Mouse (Mus musculus) right cerebral cortex, postnatal 25 days (tissue): Measurements from ENCODE around the gene Prlr.

Experiments
- DNase-seq: peaks from one replicate; pipeline ENCODE4 v3.0.0; 2022

Gene Prlr

GRCm38 (mm10) chr15:10236812-10237211, 59.8 kb downstream of the Prlr start:
- no peak for DNase-seq

DNA sequence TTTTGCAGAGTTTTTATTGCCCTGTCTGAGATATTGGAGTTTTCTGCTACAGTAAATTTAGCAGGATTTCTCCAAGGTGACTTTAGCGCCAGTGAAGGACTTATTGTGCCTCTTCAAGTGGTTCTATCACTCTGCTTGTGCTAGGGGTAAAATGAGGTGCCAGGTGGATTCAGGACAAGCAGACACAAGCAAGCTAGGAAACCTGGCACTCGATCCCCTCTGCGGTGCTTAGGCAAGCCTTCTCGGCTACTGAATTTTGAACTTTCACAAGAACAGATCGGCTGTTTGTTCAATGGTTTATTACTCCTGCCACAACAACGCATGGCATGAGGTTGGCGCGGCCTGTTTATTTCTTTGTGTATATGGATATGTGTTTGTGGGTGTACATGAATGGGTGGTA, 61.4 kb downstream of the Prlr start:
- no peak for DNase-seq

DNA sequence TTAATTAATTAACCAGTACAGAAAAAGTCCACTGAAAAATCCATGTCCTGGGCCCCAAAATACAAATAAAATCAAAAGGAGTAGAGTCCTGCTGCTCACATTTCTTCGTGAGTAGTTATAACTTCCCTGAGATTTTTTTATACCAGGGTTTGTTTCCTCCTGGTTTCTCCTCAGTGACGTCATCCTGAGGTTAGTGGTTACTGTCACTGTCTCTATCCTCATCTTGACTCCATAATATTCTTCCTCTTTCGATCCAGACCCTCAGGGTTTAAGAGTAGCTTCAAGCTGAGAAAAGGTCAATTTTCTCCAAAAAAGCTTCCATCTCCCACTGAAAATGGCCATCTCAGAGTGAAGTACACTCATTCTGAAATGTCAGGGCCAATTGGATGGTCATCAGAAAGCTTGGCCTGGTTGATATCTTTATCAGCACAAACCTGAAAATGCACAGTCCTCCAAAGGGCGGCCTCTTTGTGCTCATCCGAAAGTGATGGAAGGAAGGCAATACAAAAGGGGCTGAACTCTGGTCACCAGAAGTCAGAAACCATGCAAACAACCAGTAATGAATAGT, 63.3 kb downstream of the Prlr start:
- no peak for DNase-seq

GRCm38 (mm10) chr15:10242250-10242649, 65.2 kb downstream of the Prlr start:
- DNase-seq, result no peak

GRCm38 (mm10) chr15:10249285-10249684, 72.2 kb downstream of the Prlr start:
- no peak for DNase-seq

- no peak for DNase-seq
Observed at GRCm38 (mm10) chr15:10250784-10251183, 73.7 kb downstream of the Prlr start.

- no peak for DNase-seq
Observed at GRCm38 (mm10) chr15:10252526-10252925, 75.5 kb downstream of the Prlr start.

DNA sequence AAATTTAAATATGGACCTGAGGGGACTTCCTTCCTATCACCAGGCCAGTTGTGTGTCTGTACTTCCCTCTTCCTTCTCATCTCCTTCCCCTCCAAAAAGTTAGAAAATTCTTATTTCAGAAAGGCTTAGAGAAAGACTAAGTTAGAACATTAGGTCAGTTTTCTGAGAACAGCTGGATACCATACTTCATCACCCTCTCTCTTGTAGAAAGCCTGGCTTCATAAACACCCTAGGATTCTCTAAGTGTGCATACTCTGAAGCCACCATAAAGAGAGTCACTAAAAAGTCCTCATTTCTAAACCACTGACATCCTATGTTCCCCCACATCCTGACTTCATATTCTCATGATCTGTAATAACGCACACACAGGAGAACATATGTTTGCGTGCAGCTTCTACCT, 85.2 kb downstream of the Prlr start:
- no peak for DNase-seq

DNA sequence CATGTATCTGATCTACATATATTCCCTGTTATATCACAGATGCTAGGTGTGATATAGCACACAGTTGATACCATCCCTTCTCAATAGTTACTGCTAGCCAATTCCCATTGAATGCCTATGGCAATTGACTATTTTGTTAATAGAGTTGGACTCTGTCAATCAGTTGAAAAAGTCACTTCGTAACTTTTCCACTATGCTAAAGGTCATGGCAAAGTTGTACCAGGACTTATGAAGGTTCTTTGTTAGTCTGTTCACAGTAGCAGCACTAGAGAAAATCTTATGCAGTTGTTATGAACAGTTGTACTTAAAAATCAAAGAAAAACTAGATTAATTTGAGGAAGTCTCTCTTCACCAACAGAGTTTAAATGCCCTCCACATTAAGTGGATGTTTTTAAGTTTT, 85.6 kb downstream of the Prlr start:
- no peak for DNase-seq

GRCm38 (mm10) chr15:10263420-10263819, 86.4 kb downstream of the Prlr start:
- DNase-seq, result no peak

GRCm38 (mm10) chr15:10264885-10265284, 87.8 kb downstream of the Prlr start:
- DNase-seq, result no peak

- DNase-seq, result no peak
Observed at GRCm38 (mm10) chr15:10267251-10267650, 90.2 kb downstream of the Prlr start.

DNA sequence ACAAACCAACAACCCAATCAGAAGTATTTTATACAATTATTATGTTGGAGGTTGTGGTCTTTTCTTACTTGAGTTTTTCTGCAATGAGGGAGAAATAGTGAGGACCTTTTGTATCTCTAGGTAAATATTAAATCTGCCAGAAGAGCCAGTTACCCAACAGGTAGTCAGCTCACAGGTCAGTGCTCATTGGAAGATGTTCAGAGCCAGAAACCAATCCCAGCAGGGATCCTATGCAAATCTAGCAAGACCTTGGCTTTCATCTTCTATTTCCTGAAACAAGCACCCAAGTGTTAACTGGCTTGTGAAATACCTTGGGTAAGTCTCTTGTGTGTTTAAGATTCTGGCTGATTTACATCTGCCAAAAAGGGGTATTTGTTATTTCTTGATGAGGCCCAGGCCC, 99.3 kb downstream of the Prlr start:
- DNase-seq, result no peak

- DNase-seq, result no peak
Observed at GRCm38 (mm10) chr15:10277461-10277860, 100.4 kb downstream of the Prlr start.

- DNase-seq, result no peak
Observed at GRCm38 (mm10) chr15:10281546-10281945, 104.5 kb downstream of the Prlr start.

- DNase-seq, result no peak
Observed at GRCm38 (mm10) chr15:10283661-10284060, 106.6 kb downstream of the Prlr start.

DNA sequence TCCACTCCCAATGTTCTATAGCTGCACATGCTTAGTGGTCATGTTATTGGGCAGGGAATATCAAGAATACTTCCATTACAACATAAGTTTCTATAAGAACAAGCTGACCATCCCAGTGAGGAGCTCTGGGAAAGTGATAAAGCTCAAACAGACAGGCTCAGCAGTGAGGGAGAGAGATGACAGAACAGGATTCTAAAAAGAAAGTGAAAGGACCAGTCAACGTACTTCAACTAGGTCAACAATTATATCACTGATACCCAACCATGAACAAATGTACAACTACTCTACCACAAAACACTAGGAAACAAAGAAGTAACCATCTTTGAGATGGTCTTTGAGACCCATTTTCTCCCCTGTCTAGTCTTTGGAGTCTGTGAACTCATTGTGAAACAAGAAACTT, 119.5 kb downstream of the Prlr start:
- no peak for DNase-seq

DNA sequence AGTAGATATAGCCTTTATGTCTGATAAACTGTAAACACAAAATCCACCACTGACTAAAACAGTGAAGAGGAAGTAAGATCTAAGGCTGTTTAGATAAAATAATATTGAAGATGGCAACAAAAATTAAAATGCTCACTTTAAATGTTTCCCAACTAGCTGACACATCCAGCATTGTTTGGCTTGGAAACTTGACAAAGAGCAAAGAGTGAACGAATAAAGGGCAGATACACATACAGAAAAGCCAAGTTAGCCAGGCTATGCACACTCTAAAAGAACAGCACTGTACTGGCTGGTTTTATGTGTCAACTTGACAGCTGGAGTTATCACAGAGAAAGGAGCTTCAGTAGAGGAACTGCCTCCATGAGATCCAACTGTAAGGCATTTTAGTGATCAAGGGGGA, 121.0 kb downstream of the Prlr start:
- no peak for DNase-seq

- DNase-seq, result no peak
Observed at GRCm38 (mm10) chr15:10299467-10299866, 122.4 kb downstream of the Prlr start.

DNA sequence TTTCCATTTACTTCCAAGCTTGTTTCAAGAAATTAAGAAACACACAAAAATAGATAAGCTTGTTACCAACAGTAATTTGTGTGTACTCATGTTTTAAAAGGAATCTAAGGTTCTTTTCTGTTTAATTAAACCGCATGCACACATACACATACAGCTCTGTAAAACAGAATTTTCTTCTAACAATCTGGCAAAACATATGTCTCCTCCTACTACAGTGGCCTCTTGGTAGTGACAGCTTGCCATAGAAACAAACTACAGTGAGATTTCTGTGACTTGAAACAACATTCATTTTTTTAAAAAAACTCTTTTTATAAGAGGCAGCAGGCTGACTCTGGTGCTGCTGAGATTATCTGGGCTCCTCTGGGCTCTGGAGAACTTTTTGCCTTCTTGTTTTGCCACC, 129.4 kb downstream of the Prlr start:
- no peak for DNase-seq

- no peak for DNase-seq
Observed at GRCm38 (mm10) chr15:10311826-10312225, 134.8 kb downstream of the Prlr start.

GRCm38 (mm10) chr15:10313522-10314455, 136.8 kb downstream of the Prlr start:
- DNase-seq, result peak; percentile 32

DNA sequence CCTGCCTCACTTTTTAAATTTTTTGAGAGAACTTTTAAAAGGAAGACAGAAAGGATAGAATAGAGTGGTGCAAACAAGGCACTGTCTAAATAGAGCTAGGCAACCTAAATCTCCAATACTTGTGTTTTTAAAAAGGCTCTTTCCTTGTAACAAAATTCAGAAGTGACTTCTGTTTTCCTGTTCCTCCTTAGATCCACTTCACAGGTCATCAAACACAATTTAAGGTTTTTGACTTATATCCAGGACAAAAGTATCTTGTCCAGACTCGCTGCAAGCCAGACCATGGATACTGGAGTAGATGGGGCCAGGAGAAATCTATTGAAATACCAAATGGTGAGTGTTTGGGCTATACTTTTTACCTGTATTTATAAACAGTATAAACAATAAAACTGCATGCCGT, 148.0 kb downstream of the Prlr start, which contains the start of gene Gm21973:
Gene Gm21973 (plus strand): TSS at position 301 of the 400 bp plus-strand sequence.
- no peak for DNase-seq

DNA sequence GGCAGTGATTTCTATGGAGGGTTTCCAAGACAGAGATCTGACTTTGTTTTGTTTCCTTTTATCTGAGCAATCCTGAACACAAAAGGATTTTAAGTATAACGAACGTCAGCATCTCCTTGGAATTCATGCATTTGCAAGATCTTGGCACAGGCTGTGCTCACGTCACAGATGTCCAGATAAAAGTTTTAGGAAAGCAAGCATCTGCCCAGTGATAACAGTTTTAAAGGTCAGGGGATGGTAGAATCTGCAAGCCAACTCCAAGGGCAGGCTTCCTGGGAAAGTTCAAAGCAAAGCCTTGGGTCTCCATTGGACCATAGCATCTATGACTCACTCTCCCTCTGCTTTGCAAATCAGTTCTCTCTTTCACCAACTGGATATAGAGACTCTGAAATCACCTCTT, 153.6 kb downstream of the Prlr start:
- no peak for DNase-seq
